ENCODE assay signal across 8 mouse cellular contexts in the genomic region with DNA sequence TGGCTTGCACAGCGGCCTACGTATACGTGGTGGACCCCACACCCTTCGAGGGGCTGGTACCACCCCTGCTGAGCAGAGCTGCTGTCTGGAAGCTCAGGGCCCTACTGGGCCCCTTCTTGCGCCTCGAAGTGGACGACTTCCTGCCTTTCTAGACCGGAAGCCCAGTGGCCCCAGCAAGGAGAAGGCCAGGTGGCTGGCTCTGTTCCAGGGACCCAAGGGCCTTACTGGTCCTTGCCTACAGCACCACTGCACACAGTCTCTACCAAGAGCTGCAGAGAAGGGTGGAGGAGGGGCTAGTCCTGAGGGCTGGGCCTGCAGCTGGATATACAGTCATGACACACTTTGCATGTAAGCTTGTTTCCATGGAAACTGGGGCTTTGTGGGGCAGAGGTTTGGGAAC. TPM values are rescaled to one million over a fixed set of nuclear protein-coding genes. Genes with fewer than 3 reads are reported as not detected.
DNase-seq lines count a peak whose midpoint lies in the region; ATAC-seq and TF ChIP-seq lines count a peak whose summit lies in the region.

No protein-coding gene starts in this region.

- H3K9me3 ChIP-seq in embryonic facial prominence, embryonic 14.5 days (ENCODE audit: control insufficient read depth, low read length), result no peaks in the 10 kb centered on the region
- no peaks in the 10 kb centered on the region for H3K9me3 ChIP-seq in kidney, embryonic 16.5 days (ENCODE audit: low read length)
- H3K9me3 ChIP-seq in midbrain, embryonic 16.5 days (replicated peaks; ENCODE audit: control insufficient read depth, low read length, poor library complexity, severe bottlenecking), result no peaks in the 10 kb centered on the region

- H3K4me2 ChIP-seq in embryonic facial prominence, embryonic 14.5 days (ENCODE audit: low read depth, low read length), result no peak overlapping the region
- no peak overlapping the region for H3K4me2 ChIP-seq in kidney, embryonic 16.5 days (replicated peaks; ENCODE audit: low read depth, low read length)
- no peak overlapping the region for H3K4me2 ChIP-seq in midbrain, embryonic 16.5 days (ENCODE audit: low read length)

- no peak for TF ChIP-seq POLR2A in kidney, adult 2 months (IDR thresholded peaks at IDR 0.05; ENCODE audit: low read depth, low read length)

- peak; percentile 24 for DNase-seq in kidney, adult 2 months
- DNase-seq in kidney, adult 11 months, result no peak
- peak; percentile 67 for DNase-seq in R1 (ENCODE audit: low read depth, low spot score)
- DNase-seq in embryonic facial prominence, embryonic 14.5 days (ENCODE audit: low spot score), result peak; percentile 71
- DNase-seq in urinary bladder, postnatal 14 days (ENCODE audit: low spot score), result no peak
- DNase-seq in urinary bladder, adult 2 months (ENCODE audit: low spot score), result no peak

- no peak for TF ChIP-seq CTCF in kidney, adult 2 months (conservative IDR thresholded peaks at IDR 0.05; ENCODE audit: insufficient read depth, insufficient read length, low read depth, low read length)

- no peak overlapping the region for H3K4me3 ChIP-seq in kidney, adult 2 months (ENCODE audit: insufficient read depth, low read depth, low read length)
- no peak overlapping the region for H3K4me3 ChIP-seq in embryonic facial prominence, embryonic 14.5 days (ENCODE audit: low read depth, low read length)
- no peak overlapping the region for H3K4me3 ChIP-seq in kidney, embryonic 16.5 days (ENCODE audit: low read length)
- H3K4me3 ChIP-seq in midbrain, embryonic 16.5 days (ENCODE audit: low read depth, low read length), result no peak overlapping the region

- no peaks in the 10 kb centered on the region for H3K27me3 ChIP-seq in kidney, adult 2 months (replicated peaks; ENCODE audit: control insufficient read depth, insufficient read depth, low read length)
- H3K27me3 ChIP-seq in embryonic facial prominence, embryonic 14.5 days (replicated peaks; ENCODE audit: control insufficient read depth, insufficient read depth, low read length), result no peaks in the 10 kb centered on the region
- H3K27me3 ChIP-seq in kidney, embryonic 16.5 days (ENCODE audit: insufficient read depth, low read length), result no peaks in the 10 kb centered on the region
- no peaks in the 10 kb centered on the region for H3K27me3 ChIP-seq in midbrain, embryonic 16.5 days (ENCODE audit: control insufficient read depth, insufficient read depth, low read depth, low read length)

- no peaks in the 10 kb centered on the region for H3K36me3 ChIP-seq in kidney, adult 2 months (ENCODE audit: control insufficient read depth, insufficient read depth, low read length)
- H3K36me3 ChIP-seq in embryonic facial prominence, embryonic 14.5 days (ENCODE audit: control insufficient read depth, insufficient read depth, low read length), result peaks cover 29% of the 10 kb centered on the region
- H3K36me3 ChIP-seq in kidney, embryonic 16.5 days (ENCODE audit: insufficient read depth, low read length), result peaks cover 28% of the 10 kb centered on the region
- peaks cover 19% of the 10 kb centered on the region for H3K36me3 ChIP-seq in midbrain, embryonic 16.5 days (ENCODE audit: control insufficient read depth, insufficient read depth, low read length)

- H3K9ac ChIP-seq in embryonic facial prominence, embryonic 14.5 days (ENCODE audit: low read depth, low read length), result no peak overlapping the region
- 0 out of 2 replicates have a peak overlapping the region, but pooled peaks have one; percentile 28 for H3K9ac ChIP-seq in kidney, embryonic 16.5 days (replicated peaks; ENCODE audit: low read length)
- no peak overlapping the region for H3K9ac ChIP-seq in midbrain, embryonic 16.5 days (ENCODE audit: low read depth, low read length)

- WGBS in kidney, adult 2 months, result 54% methylated on average over 8 of the region's 8 CpGs
- WGBS in embryonic facial prominence, embryonic 14.5 days, result 56% methylated on average over 8 of the region's 8 CpGs
- WGBS in kidney, embryonic 16.5 days, result 50% methylated on average over 8 of the region's 8 CpGs
- 63% methylated on average over 8 of the region's 8 CpGs for WGBS in midbrain, embryonic 16.5 days

- peak; percentile 36; the same call in 1 of the 2 replicates for ATAC-seq in embryonic facial prominence, embryonic 14.5 days (ENCODE audit: low read depth)
- ATAC-seq in kidney, embryonic 16.5 days (ENCODE audit: low FRiP score, low TSS enrichment), result peak; percentile 63; the same call in 1 of the 2 replicates
- ATAC-seq in midbrain, embryonic 16.5 days, result peak; percentile 55; the same call in 1 of the 2 replicates

- no peaks in the 10 kb centered on the region for H3K4me1 ChIP-seq in kidney, adult 2 months (ENCODE audit: control insufficient read depth, insufficient read depth, low read length)
- H3K4me1 ChIP-seq in embryonic facial prominence, embryonic 14.5 days (ENCODE audit: control insufficient read depth, insufficient read depth, low read length), result 0 out of 2 replicates have a peak, but pooled peaks cover 4% of the 10 kb centered on the region
- H3K4me1 ChIP-seq in kidney, embryonic 16.5 days (ENCODE audit: insufficient read depth, low read length), result peaks cover 8% of the 10 kb centered on the region
- H3K4me1 ChIP-seq in midbrain, embryonic 16.5 days (ENCODE audit: control insufficient read depth, insufficient read depth, low read length), result peaks cover 21% of the 10 kb centered on the region

- H3K27ac ChIP-seq in kidney, adult 2 months (ENCODE audit: insufficient read depth, low read depth, low read length), result no peak overlapping the region
- no peak overlapping the region for H3K27ac ChIP-seq in embryonic facial prominence, embryonic 14.5 days (replicated peaks; ENCODE audit: low read depth, low read length)
- no peak overlapping the region for H3K27ac ChIP-seq in kidney, embryonic 16.5 days (ENCODE audit: low read length)
- peak overlapping the region; percentile 12; the same call in 1 of the 2 replicates for H3K27ac ChIP-seq in midbrain, embryonic 16.5 days (ENCODE audit: low read length)

RNA-seq across cellular contexts. Expression of a gene that starts 2.3 kb away (rescaled TPM):
- not detected in 2 replicates for polyA plus RNA-seq in kidney, adult 2 months (2012; rRNA removed)
- not detected in 2 replicates for polyA plus RNA-seq in embryonic facial prominence, embryonic 14.5 days (2014; fragmentation: Nextera tagmentation; extraction: Ambion mirVana)
- not detected in 2 replicates for polyA plus RNA-seq in kidney, embryonic 16.5 days (2015; fragmentation: Nextera tagmentation; extraction: Ambion mirVana)
- 0.14 TPM in 1 of 2 replicates, not detected in the other for polyA plus RNA-seq in midbrain, embryonic 16.5 days (2015; fragmentation: Nextera tagmentation; extraction: Ambion mirVana)
- polyA plus RNA-seq in urinary bladder, adult 2 months (2012; rRNA removed), result not detected in 2 replicates

RNA-seq across cellular contexts. Expression of a gene that starts 14.9 kb away (rescaled TPM):
- 28.9 and 44.7 TPM in 2 replicates for polyA plus RNA-seq in kidney, adult 2 months (2012; rRNA removed)
- 23.6 and 25.4 TPM in 2 replicates for polyA plus RNA-seq in embryonic facial prominence, embryonic 14.5 days (2014; fragmentation: Nextera tagmentation; extraction: Ambion mirVana)
- polyA plus RNA-seq in kidney, embryonic 16.5 days (2015; fragmentation: Nextera tagmentation; extraction: Ambion mirVana), result 8.9 and 11.6 TPM in 2 replicates
- 13.8 and 17.9 TPM in 2 replicates for polyA plus RNA-seq in midbrain, embryonic 16.5 days (2015; fragmentation: Nextera tagmentation; extraction: Ambion mirVana)
- 27.3 and 35.1 TPM in 2 replicates for polyA plus RNA-seq in urinary bladder, adult 2 months (2012; rRNA removed)

RNA-seq across cellular contexts. Expression of a gene that starts 28.5 kb away (rescaled TPM):
- 39.3 and 39.4 TPM in 2 replicates for polyA plus RNA-seq in kidney, adult 2 months (2012; rRNA removed)
- 79.1 and 83.5 TPM in 2 replicates for polyA plus RNA-seq in embryonic facial prominence, embryonic 14.5 days (2014; fragmentation: Nextera tagmentation; extraction: Ambion mirVana)
- 117 and 119 TPM in 2 replicates for polyA plus RNA-seq in kidney, embryonic 16.5 days (2015; fragmentation: Nextera tagmentation; extraction: Ambion mirVana)
- 105 and 106 TPM in 2 replicates for polyA plus RNA-seq in midbrain, embryonic 16.5 days (2015; fragmentation: Nextera tagmentation; extraction: Ambion mirVana)
- 55.6 and 56.7 TPM in 2 replicates for polyA plus RNA-seq in urinary bladder, adult 2 months (2012; rRNA removed)

RNA-seq across cellular contexts. Expression of a gene that starts 28.5 kb away (rescaled TPM):
- polyA plus RNA-seq in kidney, adult 2 months (2012; rRNA removed), result 29.7 and 38.5 TPM in 2 replicates
- 515 and 520 TPM in 2 replicates for polyA plus RNA-seq in embryonic facial prominence, embryonic 14.5 days (2014; fragmentation: Nextera tagmentation; extraction: Ambion mirVana)
- polyA plus RNA-seq in kidney, embryonic 16.5 days (2015; fragmentation: Nextera tagmentation; extraction: Ambion mirVana), result 508 and 585 TPM in 2 replicates
- 359 and 384 TPM in 2 replicates for polyA plus RNA-seq in midbrain, embryonic 16.5 days (2015; fragmentation: Nextera tagmentation; extraction: Ambion mirVana)
- polyA plus RNA-seq in urinary bladder, adult 2 months (2012; rRNA removed), result 88.4 and 90.6 TPM in 2 replicates

RNA-seq across cellular contexts. Expression of a gene that starts 38.1 kb away (rescaled TPM):
- polyA plus RNA-seq in kidney, adult 2 months (2012; rRNA removed), result not detected in 2 replicates
- polyA plus RNA-seq in embryonic facial prominence, embryonic 14.5 days (2014; fragmentation: Nextera tagmentation; extraction: Ambion mirVana), result 1.2 and 6.5 TPM in 2 replicates
- 2.1 TPM in 1 of 2 replicates, not detected in the other for polyA plus RNA-seq in kidney, embryonic 16.5 days (2015; fragmentation: Nextera tagmentation; extraction: Ambion mirVana)
- not detected in 2 replicates for polyA plus RNA-seq in midbrain, embryonic 16.5 days (2015; fragmentation: Nextera tagmentation; extraction: Ambion mirVana)
- polyA plus RNA-seq in urinary bladder, adult 2 months (2012; rRNA removed), result not detected in 2 replicates

Comparison
In these comparisons a context has a peak if more than half of its experiments do, and no peak if none do; other contexts are left out.
1. DNase-seq: peak in kidney, adult 2 months (single experiment), R1 (single experiment) and embryonic facial prominence, embryonic 14.5 days (single experiment); none in kidney, adult 11 months (single experiment), urinary bladder, postnatal 14 days (single experiment) and urinary bladder, adult 2 months (single experiment).
2. Peak in every context shown above with its lines, with median percentiles within 50 percentile points of each other: ATAC-seq.